In the genomic region with DNA sequence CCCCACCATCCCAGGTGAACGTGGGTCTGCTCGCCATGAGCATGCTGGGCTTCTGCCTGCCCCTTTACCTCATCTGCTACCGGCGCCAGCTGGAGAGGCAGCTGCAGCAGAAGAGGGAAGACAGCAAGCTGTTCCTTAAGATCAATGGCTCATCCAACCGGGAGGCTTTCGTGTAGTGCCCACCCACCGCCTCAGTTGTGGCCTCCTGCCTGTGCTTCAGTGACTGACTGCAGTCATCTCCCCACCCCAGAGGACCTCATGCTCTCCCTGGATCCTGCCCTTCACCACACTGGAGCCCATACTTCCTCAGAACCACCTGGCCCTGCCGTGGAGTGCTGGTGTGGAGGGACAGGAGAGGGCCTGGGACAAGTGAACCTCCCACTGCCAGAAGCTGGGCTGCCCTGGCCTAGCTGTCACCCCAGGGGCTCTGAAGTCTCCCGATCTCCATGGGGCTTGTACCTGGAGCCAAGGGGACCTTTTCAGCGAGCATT, we compare ENCODE assay signal across 8 mouse cellular contexts. TPM values are rescaled to one million over a fixed set of nuclear protein-coding genes. Genes with fewer than 3 reads are reported as not detected.
DNase-seq lines count a peak whose midpoint lies in the region; ATAC-seq lines count a peak whose summit lies in the region.

No protein-coding gene starts in this region.

- no peaks in the 10 kb centered on the region for H3K9me3 ChIP-seq in forebrain, embryonic 10.5 days
- H3K9me3 ChIP-seq in intestine, embryonic 16.5 days (ENCODE audit: control insufficient read depth, low read length), result no peaks in the 10 kb centered on the region

- peaks cover 13% of the 10 kb centered on the region; the same call in 1 of the 2 replicates for H3K27me3 ChIP-seq in forebrain, embryonic 10.5 days (ENCODE audit: poor library complexity, severe bottlenecking)
- no peaks in the 10 kb centered on the region for H3K27me3 ChIP-seq in intestine, embryonic 16.5 days (replicated peaks; ENCODE audit: control insufficient read depth, insufficient read depth, low read length)

- no peak for ATAC-seq in intestine, embryonic 16.5 days
- no peak for ATAC-seq in megakaryocyte-erythroid progenitor cell, adult 5-6 weeks (replicated peaks; ENCODE audit: low FRiP score, low TSS enrichment, poor library complexity, severe bottlenecking)

- peaks cover 23% of the 10 kb centered on the region for H3K4me1 ChIP-seq in forebrain, embryonic 10.5 days
- H3K4me1 ChIP-seq in intestine, embryonic 16.5 days (ENCODE audit: control insufficient read depth, insufficient read depth, low read length), result peaks cover 36% of the 10 kb centered on the region

- H3K36me3 ChIP-seq in forebrain, embryonic 10.5 days (replicated peaks), result peaks cover 5% of the 10 kb centered on the region; the same call in 1 of the 2 replicates
- H3K36me3 ChIP-seq in intestine, embryonic 16.5 days (ENCODE audit: control insufficient read depth, insufficient read depth, low read length), result no peaks in the 10 kb centered on the region

- WGBS in forebrain, embryonic 10.5 days, result 17% methylated on average over 10 of the region's 10 CpGs
- 22% methylated on average over 10 of the region's 10 CpGs for WGBS in intestine, embryonic 16.5 days

- H3K9ac ChIP-seq in intestine, embryonic 16.5 days (ENCODE audit: low read depth, low read length), result peak overlapping the region; percentile 55

- H3K4me2 ChIP-seq in intestine, embryonic 16.5 days (ENCODE audit: low read depth, low read length), result peak overlapping the region; percentile 32

- DNase-seq in left cerebral cortex, adult 18-20 months (ENCODE audit: low spot score in 2 of 2), result peak; percentile 36 to 52
- DNase-seq in left cerebral cortex, adult 11 months (ENCODE audit: low spot score), result no peak
- no peak for DNase-seq in forebrain, embryonic 10.5 days (ENCODE audit: extremely low spot score, low spot score)
- DNase-seq in neural tube, embryonic 10.5 days (ENCODE audit: extremely low spot score, low spot score), result peak; percentile 32
- DNase-seq in adipocyte (ENCODE audit: low spot score), result no peak
- no peak for DNase-seq in lung, postnatal 25 days (ENCODE audit: low spot score)

- H3K4me3 ChIP-seq in forebrain, embryonic 10.5 days, result peak overlapping the region; percentile 28
- H3K4me3 ChIP-seq in intestine, embryonic 16.5 days (ENCODE audit: low read length), result no peak overlapping the region

- peak overlapping the region; percentile 83 for H3K27ac ChIP-seq in forebrain, embryonic 10.5 days
- peak overlapping the region; percentile 71 for H3K27ac ChIP-seq in intestine, embryonic 16.5 days (ENCODE audit: low read length)

RNA-seq across cellular contexts. Expression of a gene that starts 15.6 kb away (rescaled TPM):
- total RNA-seq in left cerebral cortex, adult 18-20 months (2021), result 100 to 1,000 TPM; 330 to 343 TPM
- polyA plus RNA-seq in forebrain, embryonic 10.5 days (2016; fragmentation: Nextera tagmentation; extraction: Ambion mirVana), result 59.2 and 61.9 TPM in 2 replicates
- 84.2 and 98.1 TPM in 2 replicates for polyA plus RNA-seq in intestine, embryonic 16.5 days (2015; fragmentation: Nextera tagmentation; extraction: Ambion mirVana)
- total RNA-seq in megakaryocyte-erythroid progenitor cell, adult 5-6 weeks (2014; fragmentation: Nextera tagmentation), result 69.0 and 96.5 TPM in 2 replicates
- 46.2 and 58.2 TPM in 2 replicates for total RNA-seq in megakaryocyte-erythroid progenitor cell, adult 5-6 weeks (2017)

RNA-seq across cellular contexts. Expression of a gene that starts 40.9 kb away (rescaled TPM):
- total RNA-seq in left cerebral cortex, adult 18-20 months (2021), result 10 to 100 TPM; 49.9 to 50.9 TPM
- polyA plus RNA-seq in forebrain, embryonic 10.5 days (2016; fragmentation: Nextera tagmentation; extraction: Ambion mirVana), result 5.5 and 6.1 TPM in 2 replicates
- 22.0 and 27.7 TPM in 2 replicates for polyA plus RNA-seq in intestine, embryonic 16.5 days (2015; fragmentation: Nextera tagmentation; extraction: Ambion mirVana)
- total RNA-seq in megakaryocyte-erythroid progenitor cell, adult 5-6 weeks (2014; fragmentation: Nextera tagmentation), result 1.2 and 2.2 TPM in 2 replicates
- 1.9 and 2.9 TPM in 2 replicates for total RNA-seq in megakaryocyte-erythroid progenitor cell, adult 5-6 weeks (2017)

RNA-seq across cellular contexts. Expression of a gene that starts 58.4 kb away (rescaled TPM):
- total RNA-seq in left cerebral cortex, adult 18-20 months (2021), result 10 to 100 TPM; 36.1 to 36.6 TPM
- polyA plus RNA-seq in forebrain, embryonic 10.5 days (2016; fragmentation: Nextera tagmentation; extraction: Ambion mirVana), result 14.1 and 16.0 TPM in 2 replicates
- polyA plus RNA-seq in intestine, embryonic 16.5 days (2015; fragmentation: Nextera tagmentation; extraction: Ambion mirVana), result 20.8 and 21.9 TPM in 2 replicates
- 33.8 and 34.5 TPM in 2 replicates for total RNA-seq in megakaryocyte-erythroid progenitor cell, adult 5-6 weeks (2014; fragmentation: Nextera tagmentation)
- 19.9 and 26.5 TPM in 2 replicates for total RNA-seq in megakaryocyte-erythroid progenitor cell, adult 5-6 weeks (2017)

RNA-seq across cellular contexts. Expression of a gene that starts 59.0 kb away (rescaled TPM):
- 1 to 10 TPM; 1.1 to 1.2 TPM for total RNA-seq in left cerebral cortex, adult 18-20 months (2021)
- 5.1 and 5.4 TPM in 2 replicates for polyA plus RNA-seq in forebrain, embryonic 10.5 days (2016; fragmentation: Nextera tagmentation; extraction: Ambion mirVana)
- polyA plus RNA-seq in intestine, embryonic 16.5 days (2015; fragmentation: Nextera tagmentation; extraction: Ambion mirVana), result 5.6 and 6.0 TPM in 2 replicates
- total RNA-seq in megakaryocyte-erythroid progenitor cell, adult 5-6 weeks (2014; fragmentation: Nextera tagmentation), result 1.0 TPM in 1 of 2 replicates, not detected in the other
- total RNA-seq in megakaryocyte-erythroid progenitor cell, adult 5-6 weeks (2017), result 0.65 TPM in 1 of 2 replicates, not detected in the other

Comparison
In these comparisons a context has a peak if more than half of its experiments do, and no peak if none do; other contexts are left out.
1. DNase-seq: peak in left cerebral cortex, adult 18-20 months (2 of 2) and neural tube, embryonic 10.5 days (single experiment); none in left cerebral cortex, adult 11 months (single experiment), forebrain, embryonic 10.5 days (single experiment), adipocyte (single experiment) and lung, postnatal 25 days (single experiment).
2. RNA of a gene that starts 40.9 kb away (total RNA-seq): 49.9 to 50.9 TPM in left cerebral cortex, adult 18-20 months; 1.2 to 2.9 TPM in megakaryocyte-erythroid progenitor cell, adult 5-6 weeks; every median in the first group is over 10 times any median in the second.